Mouse (Mus musculus): ENCODE results near the gene Pklr. TPM values are rescaled to one million over a fixed set of nuclear protein-coding genes. Genes with fewer than 3 reads are reported as not detected.

The Pklr gene
- polyA plus RNA-seq, 1 experiment from 2014 or later = 1.6 TPM

GRCm38 (mm10) chr3:89132285-89133062 is 3.5 kb upstream of the Pklr start:
- Histone ChIP-seq H3K9me3 (ENCODE audit: control insufficient read depth, low read length) (no peaks in the 10 kb centered on the region), H3K27me3 (ENCODE audit: control insufficient read depth, insufficient read depth, low read length) (no peaks in the 10 kb centered on the region), H3K4me3 (ENCODE audit: low read depth, low read length) (peak overlapping the region; percentile 23), H3K36me3 (ENCODE audit: control insufficient read depth, insufficient read depth, low read length) (no peaks in the 10 kb centered on the region), H3K9ac (ENCODE audit: low read depth, low read length) (peak overlapping the region; percentile 46), H3K27ac (ENCODE audit: low read depth, low read length) (no peak overlapping the region), H3K4me2 (replicated peaks; ENCODE audit: low read depth, low read length) (peak overlapping the region; percentile 45), H3K4me1 (replicated peaks; ENCODE audit: control insufficient read depth, insufficient read depth, low read length) (no peaks in the 10 kb centered on the region)
- WGBS = 15% methylated on average over 29 of the region's 30 CpGs
- ATAC-seq (ENCODE audit: low FRiP score) = no peak; the same call in 1 of the 2 replicates
- peak; percentile 49 for DNase-seq (ENCODE audit: low spot score)

- no peak overlapping the region for H3K4me3 ChIP-seq (ENCODE audit: low read depth, low read length)
- WGBS = 80% methylated on average over 7 of the region's 7 CpGs
- no peak overlapping the region for H3K9ac ChIP-seq (ENCODE audit: low read depth, low read length)
- ATAC-seq (ENCODE audit: low FRiP score) = no peak
- H3K36me3 ChIP-seq (ENCODE audit: control insufficient read depth, insufficient read depth, low read length) = no peaks in the 10 kb centered on the region
- H3K4me2 ChIP-seq (replicated peaks; ENCODE audit: low read depth, low read length) = no peak overlapping the region
- no peak for DNase-seq (ENCODE audit: low spot score)
- H3K27ac ChIP-seq (ENCODE audit: low read depth, low read length) = no peak overlapping the region
- H3K9me3 ChIP-seq (ENCODE audit: control insufficient read depth, low read length) = no peaks in the 10 kb centered on the region
- no peaks in the 10 kb centered on the region for H3K27me3 ChIP-seq (ENCODE audit: control insufficient read depth, insufficient read depth, low read length)
- no peaks in the 10 kb centered on the region for H3K4me1 ChIP-seq (replicated peaks; ENCODE audit: control insufficient read depth, insufficient read depth, low read length)
These were observed 2.9 kb upstream of the Pklr start for GRCm38 (mm10) chr3:89133063-89133450.

- H3K27me3 ChIP-seq (ENCODE audit: control insufficient read depth, insufficient read depth, low read length) = no peaks in the 10 kb centered on the region
- H3K4me3 ChIP-seq (ENCODE audit: low read depth, low read length) = no peak overlapping the region
- no peaks in the 10 kb centered on the region for H3K4me1 ChIP-seq (replicated peaks; ENCODE audit: control insufficient read depth, insufficient read depth, low read length)
- DNase-seq (ENCODE audit: low spot score) (no peak), ATAC-seq (ENCODE audit: low FRiP score) (no peak)
- no peaks in the 10 kb centered on the region for H3K36me3 ChIP-seq (ENCODE audit: control insufficient read depth, insufficient read depth, low read length)
- no peak overlapping the region for H3K4me2 ChIP-seq (replicated peaks; ENCODE audit: low read depth, low read length)
- H3K9ac ChIP-seq (ENCODE audit: low read depth, low read length) = no peak overlapping the region
- H3K9me3 ChIP-seq (ENCODE audit: control insufficient read depth, low read length) = no peaks in the 10 kb centered on the region
- 90% methylated on average over 1 of the region's 1 CpGs for WGBS
- no peak overlapping the region for H3K27ac ChIP-seq (ENCODE audit: low read depth, low read length)
These were observed 2.2 kb upstream of the Pklr start for GRCm38 (mm10) chr3:89133752-89134151.

DNA sequence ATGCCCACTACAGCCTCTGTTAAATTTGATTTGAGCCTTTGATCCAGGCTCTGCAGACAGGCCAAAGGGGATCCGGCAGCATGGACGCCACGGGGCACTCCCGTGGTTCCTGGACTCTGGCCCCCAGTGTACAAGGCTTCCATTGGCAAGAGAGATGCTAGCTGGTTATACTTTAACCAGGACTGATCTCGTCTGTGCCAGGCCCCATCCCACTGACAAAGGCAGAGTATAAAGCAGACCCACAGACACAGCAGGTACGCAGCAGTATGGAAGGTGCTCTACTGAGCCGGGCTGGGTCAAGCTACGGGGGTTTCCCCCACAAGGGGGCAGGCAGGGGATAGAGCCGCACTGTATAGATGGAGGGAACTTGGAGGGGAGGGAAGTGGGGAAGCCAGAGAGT is 423 bp downstream of the Pklr start:
- no peak overlapping the region for H3K9ac ChIP-seq (ENCODE audit: low read depth, low read length)
- no peaks in the 10 kb centered on the region for H3K9me3 ChIP-seq (ENCODE audit: control insufficient read depth, low read length)
- H3K36me3 ChIP-seq (ENCODE audit: control insufficient read depth, insufficient read depth, low read length) = no peaks in the 10 kb centered on the region
- no peaks in the 10 kb centered on the region for H3K4me1 ChIP-seq (replicated peaks; ENCODE audit: control insufficient read depth, insufficient read depth, low read length)
- H3K4me2 ChIP-seq (replicated peaks; ENCODE audit: low read depth, low read length) = no peak overlapping the region
- no peaks in the 10 kb centered on the region; the same call in 1 of the 2 replicates for H3K27me3 ChIP-seq (ENCODE audit: control insufficient read depth, insufficient read depth, low read length)
- WGBS = 32% methylated on average over 9 of the region's 9 CpGs
- ATAC-seq (ENCODE audit: low FRiP score) (no peak), DNase-seq (ENCODE audit: low spot score) (no peak)
- no peak overlapping the region for H3K4me3 ChIP-seq (ENCODE audit: low read depth, low read length)
- H3K27ac ChIP-seq (ENCODE audit: low read depth, low read length) = no peak overlapping the region

GRCm38 (mm10) chr3:89144821-89145220 is 8.9 kb downstream of the Pklr start:
- Histone ChIP-seq H3K9me3 (ENCODE audit: control insufficient read depth, low read length) (no peaks in the 10 kb centered on the region), H3K27ac (ENCODE audit: low read depth, low read length) (no peak overlapping the region), H3K9ac (ENCODE audit: low read depth, low read length) (no peak overlapping the region), H3K36me3 (ENCODE audit: control insufficient read depth, insufficient read depth, low read length) (no peaks in the 10 kb centered on the region), H3K4me3 (ENCODE audit: low read depth, low read length) (no peak overlapping the region), H3K4me1 (replicated peaks; ENCODE audit: control insufficient read depth, insufficient read depth, low read length) (peaks cover 4% of the 10 kb centered on the region), H3K27me3 (ENCODE audit: control insufficient read depth, insufficient read depth, low read length) (no peaks in the 10 kb centered on the region; the same call in 1 of the 2 replicates), H3K4me2 (replicated peaks; ENCODE audit: low read depth, low read length) (no peak overlapping the region)
- DNase-seq (ENCODE audit: low spot score) (no peak), ATAC-seq (ENCODE audit: low FRiP score) (no peak)
- WGBS = 86% methylated on average over 10 of the region's 10 CpGs

GRCm38 (mm10) chr3:89145566-89145965 is 9.6 kb downstream of the Pklr start:
- Histone ChIP-seq H3K4me3 (ENCODE audit: low read depth, low read length) (no peak overlapping the region), H3K36me3 (ENCODE audit: control insufficient read depth, insufficient read depth, low read length) (no peaks in the 10 kb centered on the region), H3K9ac (ENCODE audit: low read depth, low read length) (no peak overlapping the region), H3K27me3 (ENCODE audit: control insufficient read depth, insufficient read depth, low read length) (no peaks in the 10 kb centered on the region; the same call in 1 of the 2 replicates), H3K4me2 (replicated peaks; ENCODE audit: low read depth, low read length) (no peak overlapping the region), H3K27ac (ENCODE audit: low read depth, low read length) (no peak overlapping the region), H3K4me1 (replicated peaks; ENCODE audit: control insufficient read depth, insufficient read depth, low read length) (peaks cover 4% of the 10 kb centered on the region), H3K9me3 (ENCODE audit: control insufficient read depth, low read length) (no peaks in the 10 kb centered on the region)
- DNase-seq (ENCODE audit: low spot score) (no peak), ATAC-seq (ENCODE audit: low FRiP score) (no peak)
- 66% methylated on average over 8 of the region's 8 CpGs for WGBS

- DNase-seq (ENCODE audit: low spot score) (no peak), ATAC-seq (ENCODE audit: low FRiP score) (peak; percentile 70; the same call in 1 of the 2 replicates)
- no peak overlapping the region for H3K27ac ChIP-seq (ENCODE audit: low read depth, low read length)
- no peaks in the 10 kb centered on the region; the same call in 1 of the 2 replicates for H3K27me3 ChIP-seq (ENCODE audit: control insufficient read depth, insufficient read depth, low read length)
- H3K4me2 ChIP-seq (replicated peaks; ENCODE audit: low read depth, low read length) = peak overlapping the region; percentile 28; the same call in 1 of the 2 replicates
- WGBS = 24% methylated on average over 26 of the region's 26 CpGs
- no peak overlapping the region for H3K4me3 ChIP-seq (ENCODE audit: low read depth, low read length)
- H3K4me1 ChIP-seq (replicated peaks; ENCODE audit: control insufficient read depth, insufficient read depth, low read length) = peaks cover 4% of the 10 kb centered on the region
- H3K9me3 ChIP-seq (ENCODE audit: control insufficient read depth, low read length) = no peaks in the 10 kb centered on the region
- 0 out of 2 replicates have a peak overlapping the region, but pooled peaks have one; percentile 27 for H3K9ac ChIP-seq (ENCODE audit: low read depth, low read length)
- no peaks in the 10 kb centered on the region for H3K36me3 ChIP-seq (ENCODE audit: control insufficient read depth, insufficient read depth, low read length)
These were observed 11.4 kb downstream of the Pklr start for GRCm38 (mm10) chr3:89147101-89147978.

DNA sequence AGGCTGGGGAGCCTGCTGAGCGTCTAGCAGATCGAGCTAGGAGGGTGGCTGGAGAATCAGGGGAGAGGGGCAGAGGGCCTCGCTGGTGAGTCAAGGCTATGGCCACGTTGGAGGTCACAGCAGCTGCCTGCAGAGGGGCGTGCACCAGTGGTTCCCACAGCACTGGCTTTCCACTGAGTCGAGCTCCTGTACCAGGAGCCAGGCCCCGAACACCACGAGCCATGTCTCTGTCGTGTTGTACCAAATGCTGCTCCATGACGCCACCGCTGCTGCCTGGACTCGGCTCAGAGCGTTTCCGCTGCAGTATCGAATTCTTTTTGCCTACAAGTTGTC is 12.0 kb downstream of the Pklr start:
- 0 out of 2 replicates have a peak, but pooled peaks have one; percentile 29 for ATAC-seq (ENCODE audit: low FRiP score)
- 13% methylated on average over 15 of the region's 15 CpGs for WGBS
- Histone ChIP-seq H3K36me3 (ENCODE audit: control insufficient read depth, insufficient read depth, low read length) (no peaks in the 10 kb centered on the region), H3K9me3 (ENCODE audit: control insufficient read depth, low read length) (no peaks in the 10 kb centered on the region), H3K4me1 (replicated peaks; ENCODE audit: control insufficient read depth, insufficient read depth, low read length) (peaks cover 4% of the 10 kb centered on the region), H3K9ac (ENCODE audit: low read depth, low read length) (0 out of 2 replicates have a peak overlapping the region, but pooled peaks have one; percentile 27), H3K4me2 (replicated peaks; ENCODE audit: low read depth, low read length) (peak overlapping the region; percentile 28; the same call in 1 of the 2 replicates), H3K27ac (ENCODE audit: low read depth, low read length) (no peak overlapping the region), H3K4me3 (ENCODE audit: low read depth, low read length) (no peak overlapping the region), H3K27me3 (ENCODE audit: control insufficient read depth, insufficient read depth, low read length) (no peaks in the 10 kb centered on the region; the same call in 1 of the 2 replicates)
- no peak for DNase-seq (ENCODE audit: low spot score)

Measured in hindbrain, embryonic 11.5 days (tissue).